Mouse (Mus musculus) ES-Bruce4 (cell line): ENCODE measurements around the gene Hist2h3c1. TPM values are rescaled to one million over a fixed set of nuclear protein-coding genes. Genes with fewer than 3 reads are reported as not detected.
"Not testable (repeated sequence)": the region's sequence is repeated elsewhere in the genome, so short reads cannot be mapped to it uniquely, and the experiment has no call there.

Experiments used
- H3K27ac ChIP-seq: 2 replicates; pipeline ENCODE4 v1.5.1; 2012; ENCODE audit warnings: low read length, inconsistent platforms; ENCODE audit not compliant: insufficient read depth
- H3K27me3 ChIP-seq: 2 replicates; pipeline ENCODE4 v1.6.1; 2012; ENCODE audit warnings: mild to moderate bottlenecking, low read length, inconsistent platforms; ENCODE audit not compliant: control insufficient read depth, poor library complexity, insufficient read depth, severe bottlenecking
- H3K36me3 ChIP-seq: 2 replicates; pipeline ENCODE4 v1.6.1; 2012; ENCODE audit warnings: inconsistent platforms, mild to moderate bottlenecking, low read length, moderate library complexity; ENCODE audit not compliant: control insufficient read depth, poor library complexity, insufficient read depth, severe bottlenecking
- H3K4me1 ChIP-seq: one replicate; pipeline ENCODE4 v1.8.1; 2011; ENCODE audit warnings: low read length; ENCODE audit not compliant: control insufficient read depth, insufficient read depth
- H3K4me3 ChIP-seq: 2 replicates; pipeline ENCODE4 v1.5.1; 2011; ENCODE audit warnings: low read depth, mild to moderate bottlenecking, low read length
- H3K9ac ChIP-seq: 2 replicates; pipeline ENCODE4 v1.6.1; 2012; ENCODE audit warnings: low read depth, mild to moderate bottlenecking, inconsistent platforms; ENCODE audit not compliant: poor library complexity, severe bottlenecking
- H3K9me3 ChIP-seq: replicated peaks from 2 replicates; pipeline ENCODE4 v1.6.1; 2012; ENCODE audit warnings: mild to moderate bottlenecking, low read length, inconsistent platforms; ENCODE audit not compliant: control insufficient read depth, poor library complexity, insufficient read depth, severe bottlenecking
- CTCF ChIP-seq: IDR thresholded peaks from one replicate; pipeline ENCODE4 v1.8.1; 2011; ENCODE audit warnings: low read depth, low read length
- EP300 ChIP-seq: IDR thresholded peaks from 2 replicates; pipeline ENCODE4 v1.6.1; 2011; ENCODE audit warnings: low read depth, low read length; ENCODE audit not compliant: insufficient read depth
- POLR2A ChIP-seq: IDR thresholded peaks from one replicate; pipeline ENCODE4 v1.8.1; 2011; ENCODE audit warnings: low read length; ENCODE audit not compliant: insufficient read depth
- polyA plus RNA-seq: library from polyadenylated mRNA; stranded (reverse); fragments of >200 nt; gene quantifications from 2 replicates; pipeline ENCODE4 v1.2.4, GENCODE M21; 2011; ENCODE audit warnings: low read depth; ENCODE audit not compliant: missing spikeins, insufficient read depth, insufficient read length

The Hist2h3c1 gene
- polyA plus RNA-seq, 1 experiment, result 1.3 TPM

GRCm38 (mm10) chr3:96277428-96277799, 30.9 kb downstream of the Hist2h3c1 start:
- no peaks in the 10 kb centered on the region for H3K27me3 ChIP-seq
- H3K9ac ChIP-seq, result peak overlapping the region; percentile 68
- no peaks in the 10 kb centered on the region for H3K9me3 ChIP-seq
- peak overlapping the region; percentile 76 for H3K4me3 ChIP-seq
- no peak overlapping the region for H3K27ac ChIP-seq
- TF ChIP-seq CTCF (peak; percentile 62), POLR2A (no peak), EP300 (no peak)
- H3K4me1 ChIP-seq, result no peaks in the 10 kb centered on the region
- no peaks in the 10 kb centered on the region for H3K36me3 ChIP-seq

DNA sequence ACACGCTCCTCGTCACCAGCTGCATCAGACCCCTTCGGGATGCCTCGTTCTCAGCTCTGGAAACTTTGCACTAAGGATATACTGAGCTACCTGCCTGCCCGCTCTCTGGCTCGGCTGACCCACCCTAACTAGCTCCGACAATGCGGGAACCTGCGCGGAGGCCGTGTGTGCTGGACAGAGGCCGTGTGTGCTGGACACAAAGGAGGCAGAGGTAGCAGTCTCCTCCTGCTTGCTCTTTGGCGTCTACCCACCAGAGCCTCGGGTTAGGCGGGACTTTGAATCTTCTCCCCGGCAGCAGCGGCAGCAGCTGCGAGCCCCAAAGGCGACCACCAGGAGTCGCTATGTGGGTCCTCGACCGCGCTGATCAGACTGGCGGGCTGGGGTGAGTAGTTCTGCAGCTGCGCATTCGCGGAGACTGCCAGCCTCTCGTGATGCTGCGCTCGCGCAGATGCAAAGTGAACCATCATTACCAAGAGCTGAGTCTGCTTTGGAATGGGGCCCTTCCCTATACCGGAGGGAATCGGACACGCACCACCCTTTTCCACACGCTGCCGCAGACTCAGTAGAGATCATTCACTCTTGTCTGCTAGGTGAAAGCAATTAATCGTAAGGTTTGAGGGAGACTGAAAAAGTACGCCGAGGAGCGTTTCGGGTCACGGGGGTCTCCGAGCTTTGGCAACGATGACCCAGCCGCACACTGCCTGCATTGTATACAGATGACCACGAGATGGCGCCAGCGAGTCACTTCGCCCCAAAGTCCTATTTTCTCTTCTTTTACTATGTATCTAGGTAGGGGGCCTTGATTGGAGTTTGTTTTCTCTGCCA, 31.5 kb downstream of the Hist2h3c1 start:
- TF ChIP-seq CTCF (peak; percentile 84), POLR2A (peak; percentile 70), EP300 (no peak)
- peak overlapping the region; percentile 67 for H3K27ac ChIP-seq
- peak overlapping the region; percentile 83 for H3K4me3 ChIP-seq
- no peaks in the 10 kb centered on the region for H3K4me1 ChIP-seq
- H3K9ac ChIP-seq, result peak overlapping the region; percentile 68
- no peaks in the 10 kb centered on the region for H3K36me3 ChIP-seq
- H3K9me3 ChIP-seq, result no peaks in the 10 kb centered on the region
- no peaks in the 10 kb centered on the region for H3K27me3 ChIP-seq

- Histone ChIP-seq H3K9me3 (no peaks in the 10 kb centered on the region), H3K27me3 (no peaks in the 10 kb centered on the region), H3K27ac (no peak overlapping the region), H3K4me3 (no peak overlapping the region), H3K4me1 (peaks cover 3% of the 10 kb centered on the region), H3K9ac (no peak overlapping the region), H3K36me3 (no peaks in the 10 kb centered on the region)
- peak; percentile 66 for TF ChIP-seq CTCF
- TF ChIP-seq EP300, result no peak
Measured at GRCm38 (mm10) chr3:96280660-96281059, 34.2 kb downstream of the Hist2h3c1 start.

DNA sequence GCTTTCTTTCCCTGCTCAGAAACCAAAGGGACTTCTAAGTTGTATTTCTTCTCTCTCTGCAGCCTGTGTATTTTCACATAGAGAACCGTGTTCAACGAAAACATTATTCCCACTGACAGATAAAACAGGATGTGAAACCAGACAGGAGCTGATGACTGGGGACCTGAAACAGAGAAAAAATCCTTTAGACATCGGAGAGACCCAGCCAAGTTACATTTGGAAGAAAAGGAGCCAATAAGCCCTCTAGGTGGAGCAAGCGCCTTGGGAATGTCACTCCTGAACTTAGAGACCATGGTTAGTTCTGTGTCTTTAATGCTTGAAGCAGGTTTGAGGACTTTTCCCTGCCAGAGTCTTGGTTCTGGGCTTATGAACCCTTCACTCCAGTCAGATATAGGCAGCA, 38.0 kb downstream of the Hist2h3c1 start:
- no peak overlapping the region for H3K27ac ChIP-seq

GRCm38 (mm10) chr3:96287334-96287733, 40.8 kb downstream of the Hist2h3c1 start:
- not testable (repeated sequence) for H3K36me3 ChIP-seq, H3K9me3 ChIP-seq, H3K27me3 ChIP-seq, H3K4me3 ChIP-seq, H3K27ac ChIP-seq, H3K9ac ChIP-seq, H3K4me1 ChIP-seq
- peak; percentile 81 for TF ChIP-seq CTCF

More for the DNA sequence above, 38.0 kb downstream of the Hist2h3c1 start:
- Histone ChIP-seq H3K27me3 (no peaks in the 10 kb centered on the region), H3K9ac (peak overlapping the region; percentile 20; the same call in 1 of the 2 replicates), H3K4me1 (peaks cover 3% of the 10 kb centered on the region), H3K36me3 (no peaks in the 10 kb centered on the region), H3K4me3 (no peak overlapping the region), H3K9me3 (no peaks in the 10 kb centered on the region)
- TF ChIP-seq CTCF (no peak), POLR2A (no peak), EP300 (no peak)

GRCm38 (mm10) chr3:96289201-96289600, 42.7 kb downstream of the Hist2h3c1 start:
- no peak overlapping the region for H3K9ac ChIP-seq
- no peaks in the 10 kb centered on the region for H3K36me3 ChIP-seq
- H3K4me3 ChIP-seq, result no peak overlapping the region
- H3K4me1 ChIP-seq, result no peaks in the 10 kb centered on the region
- H3K27ac ChIP-seq, result no peak overlapping the region
- H3K9me3 ChIP-seq, result no peaks in the 10 kb centered on the region
- no peaks in the 10 kb centered on the region for H3K27me3 ChIP-seq
- TF ChIP-seq EP300, result no peak
- no peak for TF ChIP-seq CTCF
- no peak for TF ChIP-seq POLR2A

DNA sequence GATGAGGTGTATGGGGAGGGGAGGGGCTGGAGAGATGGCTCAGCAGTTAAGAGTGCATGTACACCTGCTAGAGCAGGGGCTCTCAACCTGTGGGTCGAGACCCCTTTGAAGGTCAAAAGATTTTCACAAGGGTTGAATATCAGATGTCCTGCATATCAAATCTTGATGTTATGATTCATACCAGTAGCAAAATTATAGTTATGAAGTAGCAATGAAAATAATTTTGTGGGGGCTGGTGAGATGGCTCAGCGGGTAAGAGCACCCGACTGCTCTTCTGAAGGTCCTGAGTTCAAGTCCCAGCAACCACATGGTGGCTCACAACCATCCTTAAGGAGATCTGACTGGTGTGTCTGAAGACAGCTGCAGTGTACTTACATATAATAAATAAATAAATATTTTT, 44.2 kb downstream of the Hist2h3c1 start:
- H3K4me1 ChIP-seq, H3K27ac ChIP-seq, H3K9me3 ChIP-seq, H3K9ac ChIP-seq, H3K36me3 ChIP-seq, H3K27me3 ChIP-seq, H3K4me3 ChIP-seq: not testable (repeated sequence)
